Mouse (Mus musculus): Measurements from ENCODE around the gene Invs.

DNA sequence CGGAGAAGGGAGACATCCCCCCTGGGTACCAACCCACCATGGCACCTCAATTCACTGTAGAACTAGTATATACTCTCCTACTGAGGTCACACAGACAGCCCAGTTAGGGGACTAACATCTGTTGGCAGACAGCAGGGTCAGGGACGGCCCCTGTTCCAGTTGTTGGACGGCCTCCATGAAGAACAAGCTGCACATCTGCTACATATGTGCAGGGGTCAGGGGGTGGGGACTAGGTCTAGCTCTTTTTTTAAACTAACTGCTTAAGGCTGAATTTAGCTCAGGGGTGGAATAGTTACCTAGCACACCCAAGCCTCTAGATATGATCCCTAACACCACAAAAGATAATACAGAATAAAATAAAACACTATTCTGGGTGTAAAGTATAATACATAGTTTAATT is 82.8 kb downstream of the Invs start:
- TF ChIP-seq CTCF (IDR thresholded peaks at IDR 0.05; ENCODE audit: extremely low read depth, insufficient read length, insufficient replicate concordance, low read depth, low read length) (no peak), POLR2A (IDR thresholded peaks at IDR 0.05; ENCODE audit: low read depth, low read length) (no peak)
